Mouse (Mus musculus): ENCODE data around the gene Prrc2b.

The Prrc2b gene

GRCm38 (mm10) chr2:32221577-32221976 is 70.7 kb downstream of the Prrc2b start:
- CTCF ChIA-PET, result no interaction called here

- CTCF ChIA-PET, result no interaction called here
Measured at GRCm38 (mm10) chr2:32222057-32222456, 71.2 kb downstream of the Prrc2b start.

- CTCF ChIA-PET, result interaction anchor here (0.6 to 0.8 kb wide), 2 partner anchors 21 to 1680 kb away, joined by 3 read pairs; no protein-coding TSS in a partner anchor
Measured at GRCm38 (mm10) chr2:32235433-32235832, 84.6 kb downstream of the Prrc2b start.

- CTCF ChIA-PET, result interaction anchor here (0.6 to 0.8 kb wide), 2 partner anchors 21 to 1679 kb away, joined by 3 read pairs; no protein-coding TSS in a partner anchor
Measured at GRCm38 (mm10) chr2:32235886-32236759, 85.2 kb downstream of the Prrc2b start, which contains the start of gene Pomt1. Gene Pomt1, plus strand, starts transcription at chr2:32236590.

- CTCF ChIA-PET, result no interaction called here
Measured at GRCm38 (mm10) chr2:32236760-32237487, 86.0 kb downstream of the Prrc2b start.

GRCm38 (mm10) chr2:32237571-32237970 is 86.7 kb downstream of the Prrc2b start:
- CTCF ChIA-PET, result no interaction called here

GRCm38 (mm10) chr2:32238708-32239435 is 88.0 kb downstream of the Prrc2b start:
- CTCF ChIA-PET, result no interaction called here

GRCm38 (mm10) chr2:32240591-32240990 is 89.7 kb downstream of the Prrc2b start:
- CTCF ChIA-PET, result no interaction called here

- CTCF ChIA-PET, result no interaction called here
Measured at GRCm38 (mm10) chr2:32242986-32243385, 92.1 kb downstream of the Prrc2b start.

- CTCF ChIA-PET, result no interaction called here
Measured at GRCm38 (mm10) chr2:32246741-32247140, 95.9 kb downstream of the Prrc2b start.

- CTCF ChIA-PET, result no interaction called here
Measured at GRCm38 (mm10) chr2:32248377-32249361, 97.8 kb downstream of the Prrc2b start.

- CTCF ChIA-PET, result no interaction called here
Measured at GRCm38 (mm10) chr2:32251791-32252527, 101.1 kb downstream of the Prrc2b start.

GRCm38 (mm10) chr2:32252658-32253057 is 101.8 kb downstream of the Prrc2b start:
- CTCF ChIA-PET, result no interaction called here

GRCm38 (mm10) chr2:32253352-32253751 is 102.5 kb downstream of the Prrc2b start:
- CTCF ChIA-PET, result no interaction called here

GRCm38 (mm10) chr2:32254563-32254962 is 103.7 kb downstream of the Prrc2b start:
- CTCF ChIA-PET, result no interaction called here

- CTCF ChIA-PET, result no interaction called here
Measured at GRCm38 (mm10) chr2:32256273-32256672, 105.4 kb downstream of the Prrc2b start.

- CTCF ChIA-PET, result no interaction called here
Measured at GRCm38 (mm10) chr2:32258887-32259533, 108.1 kb downstream of the Prrc2b start.

- CTCF ChIA-PET, result no interaction called here
Measured at GRCm38 (mm10) chr2:32259657-32260417, 109.0 kb downstream of the Prrc2b start, which contains the start of gene Uck1. Gene Uck1, minus strand, starts transcription at chr2:32260159.

- CTCF ChIA-PET, result no interaction called here
Measured at GRCm38 (mm10) chr2:32260635-32261034, 109.8 kb downstream of the Prrc2b start.

All from spleen, embryonic (tissue).